In the genomic region with DNA sequence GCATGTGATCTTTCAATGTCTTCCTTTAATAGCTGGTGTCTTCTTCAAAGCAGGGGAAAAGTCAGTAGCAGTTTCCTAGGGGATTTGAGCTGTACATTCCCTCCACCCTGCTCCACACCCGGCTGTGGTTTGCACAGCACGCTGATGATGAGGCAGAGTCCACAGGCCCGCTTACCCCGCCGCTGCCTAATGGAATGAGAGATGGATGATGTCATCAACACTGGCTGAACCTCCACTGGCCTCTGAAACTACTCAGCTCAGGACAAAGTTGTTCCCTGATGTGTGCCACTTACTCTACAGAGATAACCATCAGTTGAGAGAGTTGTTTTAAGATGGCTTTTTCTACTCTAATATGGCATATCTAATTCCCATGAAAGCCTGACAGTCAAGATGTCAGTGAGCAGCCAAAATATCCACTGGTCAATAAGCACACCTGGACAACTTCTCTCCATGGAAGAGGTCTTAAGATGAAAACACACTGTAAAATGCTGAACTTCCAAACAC, we compare ENCODE assay signal across 8 mouse cellular contexts.
DNase-seq lines count a peak whose midpoint lies in the region; ATAC-seq and TF ChIP-seq lines count a peak whose summit lies in the region.

No protein-coding gene starts in this region.

- no peak overlapping the region for H3K27ac ChIP-seq in kidney, adult 2 months (ENCODE audit: insufficient read depth, low read depth, low read length)

- no peaks in the 10 kb centered on the region for H3K36me3 ChIP-seq in kidney, adult 2 months (ENCODE audit: control insufficient read depth, insufficient read depth, low read length)

- WGBS in kidney, adult 2 months, result 13% methylated on average over 5 of the region's 5 CpGs

- no peak for TF ChIP-seq POLR2A in kidney, adult 2 months (IDR thresholded peaks at IDR 0.05; ENCODE audit: low read depth, low read length)

- ATAC-seq in megakaryocyte, adult 5-6 weeks (ENCODE audit: poor library complexity, severe bottlenecking), result no peak

- intact Hi-C loops in gastrocnemius, postnatal 14 days (cut with DNase I; ENCODE audit: low total_unique reads), result no loop called here

- H3K27me3 ChIP-seq in kidney, adult 2 months (replicated peaks; ENCODE audit: control insufficient read depth, insufficient read depth, low read length), result no peaks in the 10 kb centered on the region

- H3K4me1 ChIP-seq in kidney, adult 2 months (ENCODE audit: control insufficient read depth, insufficient read depth, low read length), result peaks cover 23% of the 10 kb centered on the region

- no peak overlapping the region for H3K4me3 ChIP-seq in kidney, adult 2 months (ENCODE audit: insufficient read depth, low read depth, low read length)

- no peak for TF ChIP-seq CTCF in kidney, adult 2 months (conservative IDR thresholded peaks at IDR 0.05; ENCODE audit: insufficient read depth, insufficient read length, low read depth, low read length)

- peak; percentile 37 for DNase-seq in embryo, embryonic 11 days
- DNase-seq in embryo, embryonic 10.5 days (ENCODE audit: low spot score), result no peak
- peak; percentile 17 for DNase-seq in gastrocnemius, postnatal 14 days
- DNase-seq in kidney, adult 2 months, result peak; percentile 79
- peak; percentile 30 for DNase-seq in lung, postnatal 36 days
- no peak for DNase-seq in right cerebral cortex, postnatal 14 days
- DNase-seq in urinary bladder, adult 2 months (ENCODE audit: low spot score), result no peak

Comparison
In these comparisons a context has a peak if more than half of its experiments do, and no peak if none do; other contexts are left out.
1. DNase-seq: peak in embryo, embryonic 11 days (single experiment), gastrocnemius, postnatal 14 days (single experiment), kidney, adult 2 months (single experiment) and lung, postnatal 36 days (single experiment); none in embryo, embryonic 10.5 days (single experiment), right cerebral cortex, postnatal 14 days (single experiment) and urinary bladder, adult 2 months (single experiment).